Comparison of ENCODE assay signal across 10 mouse cellular contexts in the genomic region with DNA sequence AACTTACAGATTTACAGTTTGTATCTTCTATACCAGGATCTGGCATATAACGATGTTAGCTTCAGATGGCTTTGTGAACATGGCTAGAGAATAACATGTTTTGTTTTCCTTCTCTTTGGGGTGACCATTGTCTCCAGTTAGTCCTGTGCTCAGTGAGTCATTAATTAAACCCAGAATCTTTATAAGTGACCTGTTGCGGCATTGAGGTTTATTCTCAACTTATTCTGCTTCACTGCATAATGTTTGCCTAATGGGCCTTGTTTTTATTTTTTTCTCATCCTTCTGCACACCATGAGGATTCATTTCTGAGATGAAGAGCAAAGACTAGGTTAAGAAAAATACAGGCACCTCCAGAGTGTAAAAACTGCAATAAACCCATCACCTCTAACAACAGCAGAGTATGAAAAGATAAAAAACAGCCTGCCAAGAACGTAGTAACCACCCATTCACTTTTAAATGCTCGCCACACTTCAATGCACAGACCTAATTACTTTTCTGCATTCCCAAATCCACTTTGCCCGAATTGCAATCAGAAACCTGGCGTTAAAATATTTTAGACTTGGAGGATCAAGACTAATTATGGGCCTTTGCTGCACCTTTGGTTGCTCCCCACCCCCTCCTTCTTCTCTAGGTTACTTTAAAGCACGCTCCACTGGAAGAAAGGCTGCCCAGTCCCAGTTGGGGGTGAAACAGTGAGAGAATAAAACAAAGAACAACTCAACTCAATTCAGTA.
DNase-seq lines count a peak whose midpoint lies in the region; ATAC-seq lines count a peak whose summit lies in the region.
"Had no signal": no experiment of that assay in that cellular context is flagged by ENCODE, and none has a peak within 500 bp of the region (broad histone marks: within the 10 kb centered on the region; RNA-seq: fewer than 3 reads in every experiment).

No protein-coding gene starts in this region.

- no peaks in the 10 kb centered on the region for H3K36me3 ChIP-seq in neural tube, embryonic 11.5 days (ENCODE audit: control insufficient read depth, insufficient read depth, low read length)
- H3K36me3 ChIP-seq in hindbrain, embryonic 16.5 days (ENCODE audit: control insufficient read depth, insufficient read depth, low read length): no peaks in the 10 kb centered on the region
- no peaks in the 10 kb centered on the region for H3K36me3 ChIP-seq in limb, embryonic 10.5 days

- no peak overlapping the region for H3K9ac ChIP-seq in neural tube, embryonic 11.5 days (ENCODE audit: low read length)
- no peak overlapping the region for H3K9ac ChIP-seq in hindbrain, embryonic 16.5 days (ENCODE audit: low read depth, low read length)
- H3K9ac ChIP-seq: liver, embryonic 14.5 days had no signal

- no peak overlapping the region for H3K4me3 ChIP-seq in neural tube, embryonic 11.5 days (ENCODE audit: low read depth, low read length)
- no peak overlapping the region for H3K4me3 ChIP-seq in hindbrain, embryonic 16.5 days (ENCODE audit: low read length)
- H3K4me3 ChIP-seq in limb, embryonic 10.5 days: no peak overlapping the region

- DNase-seq in neural tube, embryonic 11.5 days (ENCODE audit: low spot score): peak; percentile 32
- DNase-seq in neural tube, embryonic 10.5 days (ENCODE audit: extremely low spot score, low spot score): no peak
- no peak for DNase-seq in limb, embryonic 10.5 days (ENCODE audit: low spot score)
- peak; percentile 78 for DNase-seq in retina, postnatal 1 day
- no peak for DNase-seq in c-Kit-positive CD71-positive TER-119-positive erythroid progenitor cells, embryonic 14.5 days (ENCODE audit: low spot score)
- no peak for DNase-seq in left cerebral cortex, adult 18-20 months (ENCODE audit: low spot score in 2 of 2)
- no peak for DNase-seq in right cerebral cortex, postnatal 4 days
- DNase-seq: thymus, postnatal 36 days had no signal

- H3K9me3 ChIP-seq in neural tube, embryonic 11.5 days (ENCODE audit: control insufficient read depth, low read length): no peaks in the 10 kb centered on the region
- no peaks in the 10 kb centered on the region for H3K9me3 ChIP-seq in hindbrain, embryonic 16.5 days (ENCODE audit: control insufficient read depth, low read length)
- no peaks in the 10 kb centered on the region for H3K9me3 ChIP-seq in limb, embryonic 10.5 days (replicated peaks)

- 16% methylated on average over 7 of the region's 7 CpGs for WGBS in neural tube, embryonic 11.5 days
- 13% methylated on average over 7 of the region's 7 CpGs for WGBS in hindbrain, embryonic 16.5 days
- 29% methylated on average over 7 of the region's 7 CpGs for WGBS in limb, embryonic 10.5 days

- ATAC-seq in neural tube, embryonic 11.5 days (ENCODE audit: insufficient read depth, low FRiP score, low TSS enrichment): peak; percentile 72
- peak; percentile 84 for ATAC-seq in hindbrain, embryonic 16.5 days

- no peaks in the 10 kb centered on the region for H3K27me3 ChIP-seq in neural tube, embryonic 11.5 days (ENCODE audit: control insufficient read depth, insufficient read depth, low read length)
- no peaks in the 10 kb centered on the region for H3K27me3 ChIP-seq in hindbrain, embryonic 16.5 days (replicated peaks; ENCODE audit: control insufficient read depth, insufficient read depth, low read length)
- no peaks in the 10 kb centered on the region for H3K27me3 ChIP-seq in limb, embryonic 10.5 days (ENCODE audit: low read depth, poor library complexity, severe bottlenecking)

- H3K4me2 ChIP-seq in neural tube, embryonic 11.5 days (ENCODE audit: low read depth): no peak overlapping the region
- H3K4me2 ChIP-seq in hindbrain, embryonic 16.5 days (ENCODE audit: low read length): peak overlapping the region; percentile 5

- H3K27ac ChIP-seq in neural tube, embryonic 11.5 days (ENCODE audit: low read depth, low read length): 0 out of 2 replicates have a peak overlapping the region, but pooled peaks have one; percentile 29
- H3K27ac ChIP-seq in hindbrain, embryonic 16.5 days (ENCODE audit: low read depth, low read length): no peak overlapping the region
- peak overlapping the region; percentile 71 for H3K27ac ChIP-seq in limb, embryonic 10.5 days
- H3K27ac ChIP-seq: liver, embryonic 14.5 days had no signal

- H3K4me1 ChIP-seq in neural tube, embryonic 11.5 days (ENCODE audit: control insufficient read depth, insufficient read depth, low read length): 0 out of 2 replicates have a peak, but pooled peaks cover 7% of the 10 kb centered on the region
- H3K4me1 ChIP-seq in hindbrain, embryonic 16.5 days (ENCODE audit: control insufficient read depth, insufficient read depth, low read depth, low read length): 0 out of 2 replicates have a peak, but pooled peaks cover 3% of the 10 kb centered on the region
- H3K4me1 ChIP-seq in limb, embryonic 10.5 days: peaks cover 19% of the 10 kb centered on the region

Comparison
In these comparisons a context has a peak if more than half of its experiments do, and no peak if none do; other contexts are left out.
1. DNase-seq: peak in neural tube, embryonic 11.5 days (single experiment) and retina, postnatal 1 day (single experiment); none in neural tube, embryonic 10.5 days (single experiment), limb, embryonic 10.5 days (single experiment), c-Kit-positive CD71-positive TER-119-positive erythroid progenitor cells, embryonic 14.5 days (single experiment), left cerebral cortex, adult 18-20 months (0 of 2) and right cerebral cortex, postnatal 4 days (single experiment).